Mouse (Mus musculus) brain, adult 2 months (tissue): ENCODE results near the gene Sema6d.

ENCODE experiments used
- DNase-seq: peaks from one replicate; pipeline ENCODE4 v3.0.0; 2011; ENCODE audit warnings: low read depth, low spot score

The Sema6d gene

DNA sequence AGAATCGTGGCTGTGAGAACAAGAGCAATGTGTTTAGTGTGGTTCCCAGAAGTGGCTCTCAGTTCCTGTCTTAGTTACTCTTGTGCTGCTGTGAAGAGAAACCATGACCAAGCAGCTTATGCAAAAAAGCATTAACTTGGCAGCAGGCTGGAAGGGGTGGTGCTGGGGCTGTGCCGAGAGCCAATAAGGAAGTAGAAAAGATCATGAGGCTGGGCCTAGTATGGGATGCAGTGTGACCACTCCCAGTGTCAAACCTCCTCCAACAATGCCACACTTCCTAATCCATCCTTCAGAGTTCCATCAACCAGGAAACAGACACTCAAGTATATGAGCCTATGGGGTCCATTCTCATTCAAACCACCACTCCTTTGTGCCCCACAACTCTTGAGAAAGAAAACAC lies 199.6 kb downstream of the Sema6d start:
- no peak for DNase-seq

DNA sequence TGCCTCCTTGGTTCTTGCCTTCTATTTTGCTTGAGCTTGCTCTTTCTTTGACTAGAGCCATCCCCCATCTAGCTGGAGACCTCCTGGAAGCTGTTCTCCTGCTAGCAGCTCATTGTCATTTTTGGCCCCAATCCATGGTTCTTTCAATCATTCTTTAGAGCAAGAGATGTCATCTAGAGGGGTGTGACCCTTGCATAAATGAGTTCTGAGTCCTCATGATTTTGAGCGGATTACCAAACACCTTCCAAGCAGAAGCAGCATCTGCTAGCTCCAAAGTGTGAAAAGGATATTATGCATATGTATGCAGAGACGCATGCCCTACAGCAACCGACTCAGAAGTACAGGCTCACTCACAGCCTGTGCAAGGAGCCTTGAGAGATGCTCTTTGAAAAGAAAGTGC lies 201.4 kb downstream of the Sema6d start:
- peak; percentile 80 for DNase-seq

DNA sequence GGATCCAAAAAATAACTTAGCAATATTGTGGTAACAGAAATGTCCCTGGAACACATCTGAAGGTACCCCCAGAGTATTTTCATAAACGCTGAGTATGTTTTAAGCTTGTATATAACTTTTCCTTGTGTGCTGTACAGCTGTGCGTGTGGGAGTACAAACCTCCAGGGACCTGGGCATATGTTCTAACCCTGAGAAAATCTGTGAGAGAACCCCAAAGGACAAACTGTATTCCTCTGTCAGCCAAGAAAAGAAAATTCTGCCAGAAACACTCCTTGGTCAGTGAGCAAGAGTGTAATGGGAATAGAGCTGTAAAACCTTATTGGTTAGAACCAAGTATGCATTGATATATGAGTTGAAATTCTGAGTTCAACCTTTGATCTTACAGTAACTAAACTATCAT lies 203.8 kb downstream of the Sema6d start:
- no peak for DNase-seq

DNA sequence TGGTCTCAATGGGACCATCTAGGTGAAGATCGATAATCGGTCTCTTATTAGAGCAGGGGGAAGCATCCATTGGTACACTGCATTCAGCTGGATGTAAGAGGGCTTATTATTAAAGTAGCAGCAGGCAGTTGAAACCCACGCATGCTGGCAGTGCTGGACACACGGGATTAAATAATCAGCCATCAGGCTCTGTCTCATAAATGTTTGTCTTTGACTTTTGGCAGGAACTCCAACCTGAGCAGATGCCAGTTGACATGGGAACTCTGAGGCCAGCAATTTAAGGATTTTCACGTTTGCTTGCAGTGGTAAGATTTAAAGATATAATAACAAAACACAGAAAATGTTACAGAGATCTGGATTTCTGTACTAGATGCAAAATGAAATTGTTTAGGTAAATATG lies 208.6 kb downstream of the Sema6d start:
- DNase-seq = peak; percentile 56

DNA sequence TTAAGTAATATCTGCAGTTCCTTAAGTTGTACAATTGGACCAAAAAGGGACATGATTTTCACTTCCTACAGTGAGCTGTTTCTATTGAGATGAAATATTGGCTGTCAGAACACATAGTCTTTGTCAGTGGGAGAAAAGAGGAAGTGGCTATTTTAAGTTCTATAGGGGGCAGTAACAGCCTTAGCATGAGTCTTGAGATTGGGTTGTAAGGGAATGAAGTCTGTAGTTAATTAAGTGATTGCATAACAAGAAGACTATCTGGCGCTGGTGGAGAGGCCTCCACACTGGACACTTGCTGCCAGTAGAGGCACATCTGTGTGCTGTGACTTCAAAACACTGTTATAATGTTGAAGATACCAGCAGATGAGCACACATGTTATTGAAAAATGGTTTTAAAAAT lies 209.1 kb downstream of the Sema6d start:
- peak; percentile 24 for DNase-seq

DNA sequence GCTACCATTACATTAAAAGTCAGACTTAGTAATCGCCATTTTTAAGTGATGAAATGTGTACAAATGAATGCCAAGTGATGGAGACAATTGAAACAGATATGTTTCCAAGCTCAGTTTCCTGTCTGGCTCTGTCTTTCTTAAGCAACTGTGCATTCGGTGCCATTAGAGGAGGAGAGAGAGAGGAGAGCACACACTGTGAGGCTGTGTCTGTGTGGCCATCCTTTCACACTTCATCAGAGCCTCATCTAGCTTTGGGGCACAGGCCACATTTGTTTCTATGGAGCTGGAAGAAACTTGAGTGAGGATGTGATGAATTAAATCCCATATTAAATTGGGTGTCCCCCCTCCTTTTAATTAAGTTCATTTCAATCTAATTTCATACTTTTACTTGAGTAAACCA lies 218.8 kb downstream of the Sema6d start:
- DNase-seq = no peak

DNA sequence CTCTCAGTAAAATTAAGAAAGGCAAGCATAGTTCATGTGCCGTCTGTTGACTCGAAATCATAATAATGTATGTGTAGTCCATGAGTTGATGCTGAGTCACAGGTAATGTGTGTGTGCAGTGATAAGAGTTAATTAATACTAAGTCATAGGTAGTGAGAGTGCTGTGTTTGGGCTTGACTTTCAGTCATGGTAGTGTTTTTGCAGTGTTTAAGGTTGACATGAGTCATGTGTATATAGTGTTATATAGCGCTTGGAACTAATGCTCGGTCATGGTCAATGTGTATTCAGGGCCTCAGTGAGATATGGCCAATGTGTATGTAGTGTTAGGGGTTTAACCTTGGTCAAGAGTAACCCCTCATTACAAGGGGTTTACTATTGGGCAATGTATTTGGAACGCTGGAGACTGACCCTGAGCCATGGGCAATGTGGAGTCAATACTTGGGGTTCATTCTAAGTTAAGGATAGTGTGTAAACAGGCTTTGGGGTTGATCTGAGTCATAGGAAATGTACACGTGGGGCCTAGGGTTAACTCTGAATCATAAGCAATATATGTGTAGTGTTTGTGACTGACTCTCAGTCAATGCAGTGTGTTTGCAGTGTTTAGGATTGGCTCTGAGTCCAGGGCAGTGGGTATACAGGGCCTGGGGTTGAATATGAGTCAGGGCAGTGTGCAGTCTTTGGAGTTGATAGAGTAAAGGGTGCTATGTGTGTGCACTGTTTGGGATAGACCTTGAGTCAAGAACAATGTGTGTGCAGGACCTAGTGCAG lies 219.8 kb downstream of the Sema6d start:
- no peak for DNase-seq

DNA sequence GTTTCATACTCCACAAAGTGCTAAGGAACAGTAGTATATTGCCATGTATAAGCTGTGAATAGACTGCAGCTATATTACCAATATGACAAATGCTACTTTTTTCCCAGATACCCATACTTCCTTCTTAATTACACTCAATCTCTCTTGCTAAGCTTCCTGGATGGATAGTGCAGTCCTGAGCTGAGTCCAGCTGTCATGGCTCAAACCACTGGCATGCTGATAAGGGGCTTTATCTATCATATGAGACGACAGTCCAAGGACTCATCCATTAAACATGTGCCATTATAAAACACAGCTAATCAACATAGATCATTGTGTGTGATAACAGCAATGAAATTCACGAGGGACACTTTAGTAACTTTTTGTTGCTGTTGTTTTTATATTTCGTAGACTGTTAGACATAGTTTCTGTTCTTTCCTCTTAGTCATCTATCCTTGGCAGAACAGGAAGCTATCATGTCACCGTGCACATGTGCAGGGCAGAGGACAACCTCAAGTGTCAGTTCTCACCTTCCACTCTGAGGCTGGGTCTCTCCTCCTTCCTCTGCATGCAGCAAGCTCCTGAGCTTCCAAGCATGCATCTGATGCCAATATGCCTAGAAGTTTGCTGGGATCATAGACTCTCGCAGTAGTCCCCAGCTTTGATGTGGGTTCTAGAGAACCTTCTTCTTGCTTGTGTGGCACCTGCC lies 232.9 kb downstream of the Sema6d start:
- DNase-seq = no peak

DNA sequence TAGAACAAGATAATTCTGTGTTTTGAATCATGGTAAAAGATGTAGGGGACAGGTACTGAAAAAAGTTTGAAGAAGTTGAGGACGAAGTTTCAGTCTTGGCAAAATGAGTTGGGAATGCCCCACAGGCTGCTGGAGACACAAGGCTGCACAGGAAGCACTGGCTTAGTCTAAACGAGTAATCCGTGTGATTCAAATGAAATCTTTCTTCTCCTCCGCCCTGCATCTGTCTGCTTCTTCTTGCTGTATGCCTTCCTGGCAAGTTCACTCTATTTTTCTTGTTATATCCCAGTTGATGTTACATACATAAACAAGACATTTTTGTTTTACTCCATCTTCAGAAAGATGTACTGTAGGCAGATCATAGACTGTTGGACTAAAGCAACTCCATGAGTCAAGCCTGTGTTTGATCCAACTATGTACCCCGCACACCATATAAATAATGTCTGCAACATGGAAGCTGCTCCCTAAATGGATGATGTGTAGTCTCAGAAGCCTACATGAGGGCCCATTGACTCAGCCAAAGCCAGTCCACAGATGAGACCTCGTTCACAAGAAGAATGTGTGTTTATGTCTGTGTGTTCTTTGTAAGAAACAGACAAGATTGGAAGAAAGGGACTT lies 234.4 kb downstream of the Sema6d start:
- peak; percentile 19 for DNase-seq

DNA sequence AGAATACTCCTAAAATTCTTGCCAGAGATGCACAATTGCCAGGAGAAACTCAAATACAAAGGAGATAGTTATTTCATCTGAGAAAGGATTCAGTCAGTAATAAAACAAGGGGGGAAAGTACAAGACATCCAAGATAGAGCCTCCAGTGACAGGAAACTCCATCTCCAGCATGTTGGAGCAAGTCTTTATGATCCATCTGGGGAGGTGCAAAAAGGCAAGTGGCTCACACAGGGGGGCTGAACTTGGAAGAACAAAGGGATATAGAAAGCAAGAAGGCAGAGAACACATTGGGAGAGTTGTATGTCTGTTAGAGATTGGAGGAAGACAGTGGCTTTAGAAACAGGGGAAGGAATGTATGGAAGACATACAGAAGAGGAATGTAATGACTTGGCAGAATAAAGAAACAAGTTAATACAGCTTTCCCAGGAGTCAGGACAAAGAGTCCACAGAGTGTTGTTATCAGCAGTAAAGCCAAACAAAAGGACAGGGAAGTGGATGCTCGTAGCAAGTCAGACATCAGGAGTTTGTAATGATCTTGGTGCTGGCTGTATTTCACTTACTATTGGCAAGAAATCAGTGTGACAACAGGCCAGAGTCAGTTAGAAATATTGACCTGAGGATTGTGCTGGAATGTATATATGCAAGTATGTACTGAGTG lies 239.8 kb downstream of the Sema6d start:
- DNase-seq = no peak

DNA sequence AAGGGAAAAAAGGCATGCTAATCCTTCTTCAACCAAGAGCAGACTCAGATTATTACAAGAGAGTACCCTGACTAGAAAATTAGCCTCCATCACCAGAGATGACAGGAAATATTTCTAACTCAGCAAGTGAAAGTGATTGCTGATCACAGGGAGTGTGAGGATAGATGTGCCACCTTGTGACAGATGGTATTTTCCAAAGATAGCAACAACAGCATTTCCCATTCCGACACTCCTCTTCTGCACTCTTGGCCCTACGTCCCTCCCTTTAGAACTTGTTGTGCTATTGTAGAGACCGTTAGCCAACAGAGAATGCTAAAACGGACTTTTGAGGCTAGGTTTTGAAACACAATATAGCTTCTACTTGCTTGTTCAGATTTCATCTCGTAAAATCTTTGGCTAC lies 243.1 kb downstream of the Sema6d start:
- no peak for DNase-seq

DNA sequence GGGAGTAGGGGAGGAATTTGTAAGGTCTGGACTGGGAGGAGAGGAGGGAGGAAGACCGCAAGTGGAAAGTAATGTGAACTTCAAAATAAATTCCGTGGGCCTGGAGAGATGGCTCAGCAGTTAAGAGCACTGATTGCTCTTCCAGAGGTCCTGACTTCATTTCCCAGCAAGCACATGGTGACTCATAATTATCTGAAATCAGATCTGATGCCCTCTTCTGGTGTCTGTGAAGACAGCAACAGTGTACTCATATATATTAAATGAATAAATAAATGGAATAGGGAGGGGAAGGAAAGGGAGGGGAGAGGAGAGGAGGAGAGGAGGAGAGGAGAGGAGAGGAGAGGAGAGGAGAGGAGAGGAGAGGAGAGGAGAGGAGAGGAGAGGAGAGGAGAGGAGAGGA lies 244.9 kb downstream of the Sema6d start:
- DNase-seq = peak; percentile 49

DNA sequence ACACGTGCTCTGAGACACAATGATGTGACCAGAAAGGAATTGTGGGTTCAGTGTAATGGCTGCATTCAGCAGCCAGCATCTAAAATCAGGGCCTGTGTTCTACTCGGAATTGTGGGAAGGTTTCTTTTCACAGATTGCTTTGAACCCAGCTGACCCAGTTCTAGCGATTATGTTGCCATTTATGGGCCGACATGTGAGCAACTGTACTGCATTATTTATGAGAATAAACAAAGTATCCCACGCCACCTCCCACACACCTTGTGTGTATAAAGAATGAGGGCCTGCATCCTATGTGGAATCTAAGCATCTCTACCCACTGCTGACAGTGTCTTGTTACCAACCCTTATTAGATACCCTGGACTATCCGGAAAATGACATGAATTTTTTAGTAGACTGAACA lies 248.5 kb downstream of the Sema6d start:
- DNase-seq = peak; percentile 53

DNA sequence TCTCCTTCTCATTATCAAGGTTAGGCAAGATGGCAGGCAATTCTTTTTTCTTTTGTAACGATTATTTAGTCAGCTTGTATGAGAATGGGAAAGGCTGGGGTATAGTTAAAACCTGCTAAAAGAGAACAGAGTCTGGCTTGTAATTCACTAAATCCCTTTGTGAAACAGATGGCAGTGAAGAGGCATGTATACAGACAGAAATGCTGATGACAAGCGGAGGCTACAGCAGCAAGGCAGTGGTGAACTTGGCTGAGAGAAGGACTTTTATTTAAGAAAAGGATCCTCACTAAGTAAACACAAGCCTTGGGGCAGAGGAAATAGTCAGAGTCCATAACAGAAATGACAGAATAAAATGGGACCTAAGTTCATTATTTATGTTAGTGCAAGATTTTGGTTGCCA lies 264.4 kb downstream of the Sema6d start:
- DNase-seq = peak; percentile 61

DNA sequence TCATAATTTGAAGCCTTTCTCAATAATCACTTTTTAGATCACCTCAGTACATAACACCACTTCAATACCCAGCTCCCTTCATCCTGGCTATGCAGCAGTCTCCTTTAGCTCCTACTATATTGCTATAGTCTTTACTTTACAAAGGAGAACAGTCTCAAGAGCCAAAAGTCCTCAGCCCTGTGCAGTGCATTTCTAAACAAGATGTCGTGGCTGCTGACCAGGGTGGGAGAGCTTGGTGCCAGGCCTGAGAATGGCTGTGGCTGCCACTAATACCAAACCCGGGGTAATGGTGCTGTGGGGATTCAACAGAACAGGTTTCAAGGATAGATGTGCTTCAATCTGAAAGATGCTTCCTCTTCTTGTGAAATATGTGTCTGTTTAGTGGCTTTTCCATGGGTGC lies 264.9 kb downstream of the Sema6d start:
- no peak for DNase-seq

DNA sequence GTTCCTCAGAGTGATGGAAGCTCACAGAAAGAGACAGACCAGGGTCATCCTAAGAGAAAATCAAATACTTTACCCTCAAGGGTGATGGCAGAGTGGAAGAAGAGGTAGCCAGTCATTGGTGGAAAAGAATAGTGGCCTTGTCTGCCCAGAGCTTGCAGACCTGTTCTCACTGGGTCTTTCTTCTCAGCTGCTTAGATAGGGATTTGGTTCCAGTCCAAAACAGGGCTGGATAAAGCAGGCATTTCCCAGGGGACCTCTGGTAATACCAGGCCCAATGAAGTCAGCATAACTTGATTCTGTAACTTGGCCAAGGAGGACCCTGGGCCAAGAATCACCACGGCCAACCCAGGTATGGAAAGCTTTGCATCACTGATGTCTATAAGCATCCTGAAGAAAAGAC lies 279.5 kb downstream of the Sema6d start:
- no peak for DNase-seq

DNA sequence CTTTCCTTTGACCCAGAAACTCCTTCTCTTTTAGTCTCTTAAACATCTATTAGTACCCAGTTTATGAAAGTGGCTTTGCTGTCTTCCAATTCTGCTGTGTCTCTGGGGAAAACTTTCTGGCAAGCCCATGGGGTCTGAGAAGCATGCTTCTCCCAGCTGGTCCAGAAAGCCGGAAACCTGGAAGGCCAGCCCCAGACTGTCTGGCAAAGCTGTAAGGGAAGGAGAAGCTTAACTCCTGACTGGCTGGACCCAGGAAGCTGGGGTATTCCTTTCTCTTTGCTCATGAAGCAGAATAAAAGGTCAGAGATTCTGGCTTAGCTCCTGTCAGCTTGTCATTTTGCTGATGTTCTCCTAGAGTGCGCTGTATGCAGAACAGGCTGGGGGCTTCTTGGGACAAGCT lies 280.2 kb downstream of the Sema6d start:
- DNase-seq = no peak

DNA sequence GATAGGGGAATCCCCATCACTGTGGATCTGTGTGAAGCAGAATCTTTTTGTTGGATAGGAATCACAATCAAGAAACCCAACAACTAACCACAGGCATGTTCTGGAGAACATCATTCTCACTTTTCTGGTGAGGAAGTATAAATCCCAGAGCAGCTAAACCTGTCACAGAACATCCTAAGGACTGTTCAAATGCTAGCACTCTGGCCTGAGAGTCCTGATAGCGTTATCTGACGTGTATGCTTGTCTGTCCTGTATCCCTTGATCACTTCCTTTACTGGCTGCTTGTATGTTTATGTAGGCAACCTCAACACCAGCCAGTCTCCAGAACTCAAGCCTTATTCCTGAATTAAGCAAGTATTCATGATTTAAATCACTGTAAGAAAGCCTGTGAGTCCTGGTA lies 281.6 kb downstream of the Sema6d start:
- DNase-seq = no peak

DNA sequence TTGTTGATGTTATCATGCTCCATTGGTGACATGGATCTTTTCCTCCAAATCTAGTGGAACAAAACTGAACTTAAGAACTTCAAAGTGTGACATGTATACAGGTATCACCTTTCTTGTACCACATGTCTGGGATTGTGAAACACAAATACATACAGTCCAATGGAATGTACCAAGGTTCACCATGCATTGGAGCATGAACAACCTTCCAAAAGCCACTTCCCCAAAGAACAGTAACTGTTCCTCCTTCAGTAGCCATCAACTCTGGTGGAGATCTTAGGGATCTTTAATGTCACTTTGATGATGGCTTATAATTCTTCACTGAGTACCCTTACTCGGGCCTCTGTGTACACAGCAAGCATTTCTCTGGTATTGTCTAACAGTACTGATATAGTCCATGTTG lies 295.3 kb downstream of the Sema6d start:
- no peak for DNase-seq

DNA sequence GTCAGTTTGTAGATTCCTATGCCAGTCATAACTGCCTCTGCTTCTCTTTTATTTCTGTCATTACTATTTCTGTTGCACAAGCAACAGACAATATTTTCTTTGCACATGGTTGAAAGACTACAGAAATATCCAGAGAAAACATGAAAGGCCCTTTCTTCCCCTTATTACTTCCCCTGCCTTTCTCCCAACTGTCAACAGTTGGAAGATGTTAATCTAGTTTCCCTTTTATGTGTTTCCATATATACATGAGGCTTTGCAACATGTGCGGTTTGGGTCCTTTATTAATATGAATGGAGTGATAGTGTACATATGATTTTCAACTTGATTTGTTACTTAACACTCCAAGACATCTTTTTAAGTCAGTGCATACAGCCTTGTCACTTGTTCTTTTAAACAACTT lies 296.0 kb downstream of the Sema6d start:
- DNase-seq = no peak

DNA sequence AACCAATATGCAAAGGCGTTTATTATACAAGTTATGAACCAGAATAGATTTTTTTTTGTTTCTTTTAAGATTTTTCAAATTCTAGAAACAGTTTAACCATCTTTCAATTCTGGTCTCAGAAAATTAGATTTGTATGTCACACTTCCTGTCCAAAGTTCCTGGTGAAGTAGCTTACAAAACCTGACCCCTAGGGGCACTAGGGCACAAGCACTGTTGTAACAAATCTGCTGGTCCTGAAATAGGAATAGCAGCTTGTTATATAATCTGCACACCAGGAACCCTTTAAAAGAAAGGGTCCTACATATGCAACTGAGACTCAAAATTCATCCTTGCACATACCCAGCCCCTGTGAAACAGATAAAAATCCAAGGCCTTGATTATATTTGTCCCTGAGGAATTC lies 298.5 kb downstream of the Sema6d start:
- no peak for DNase-seq

DNA sequence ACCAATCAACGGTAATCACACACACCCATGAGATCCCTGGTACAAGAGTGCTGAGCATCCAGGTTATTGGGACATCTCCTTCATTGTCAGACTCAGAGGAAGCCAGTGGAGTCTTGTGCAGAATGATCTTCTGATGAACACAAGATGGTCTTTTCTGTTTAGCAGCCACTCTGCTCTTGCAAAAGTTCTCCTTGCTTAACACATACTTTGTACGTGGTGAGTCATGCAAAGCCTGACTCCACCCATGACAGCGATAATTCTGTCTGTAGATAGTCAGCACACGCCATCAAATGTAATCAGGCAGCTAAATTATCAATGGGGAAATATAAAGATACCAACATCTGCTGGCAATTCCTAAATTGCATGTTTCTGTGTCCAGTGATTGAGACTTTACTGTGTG lies 307.0 kb downstream of the Sema6d start:
- no peak for DNase-seq

DNA sequence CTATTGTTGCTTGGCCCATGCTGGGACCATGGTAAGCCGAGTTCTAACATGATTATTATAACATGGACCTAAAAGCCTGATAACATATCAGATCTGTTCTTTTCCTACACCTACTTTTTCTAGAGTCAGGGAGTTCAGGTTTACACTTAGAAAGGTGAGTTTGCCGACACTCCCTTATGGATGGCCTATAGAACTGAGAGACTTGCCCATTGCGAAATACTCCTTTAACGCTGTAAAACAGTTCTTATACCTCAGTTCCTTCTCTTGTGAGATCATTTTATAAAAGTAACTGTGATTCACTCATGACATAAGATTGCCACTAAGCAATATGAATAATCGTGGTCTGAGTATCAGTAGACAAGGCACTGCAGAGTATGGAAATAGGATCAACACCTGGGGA lies 307.5 kb downstream of the Sema6d start:
- no peak for DNase-seq
